Mouse (Mus musculus) embryonic fibroblast, embryonic 13.5 days (primary cell): Measurements from ENCODE around the gene Samd9l.

ENCODE experiments used
- CTCF ChIP-seq: IDR thresholded peaks from 2 replicates; pipeline ENCODE4 v1.5.1; 2011; ENCODE audit warnings: mild to moderate bottlenecking, control low read depth, low read length, moderate library complexity, borderline replicate concordance; ENCODE audit not compliant: insufficient read depth
- POLR2A ChIP-seq: IDR thresholded peaks from 2 replicates; pipeline ENCODE4 v1.6.1; 2011; ENCODE audit warnings: low read depth, mild to moderate bottlenecking, control low read depth, low read length, moderate library complexity

- TF ChIP-seq POLR2A = no peak
- no peak for TF ChIP-seq CTCF
Measured at GRCm38 (mm10) chr6:3376687-3377086, 22.7 kb downstream of the Samd9l start.
